Mouse (Mus musculus) urinary bladder, adult 18-20 months (tissue): ENCODE results near the gene Abhd16a.

Experiments
- DNase-seq, 2 experiments: peaks; one replicate each; pipeline ENCODE4 v3.0.0; 2022; ENCODE audit warnings: low spot score in 2 of 2, mixed read lengths in 2 of 2

Gene Abhd16a

GRCm38 (mm10) chr17:35141971-35142370 lies 52.9 kb downstream of the Abhd16a start:
- no peak for DNase-seq

DNA sequence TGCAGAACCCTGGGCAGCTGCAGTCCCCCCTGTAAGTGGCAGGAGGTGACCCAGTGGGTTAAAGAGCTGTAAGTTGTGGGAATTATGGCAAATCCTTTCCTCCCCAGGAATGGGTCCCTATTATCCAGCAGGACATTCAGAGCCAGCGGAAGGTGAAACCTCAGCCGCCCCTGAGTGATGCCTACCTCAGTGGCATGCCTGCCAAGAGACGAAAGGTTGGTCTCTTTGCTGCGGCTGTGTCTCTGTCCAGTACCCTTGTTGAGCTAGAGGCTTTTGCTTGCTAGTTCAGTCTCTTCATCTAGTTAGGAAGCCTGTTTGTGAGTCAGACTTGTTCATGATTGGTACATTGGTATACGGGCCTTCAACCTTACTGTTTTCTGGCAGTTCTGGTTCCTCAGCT lies 57.1 kb downstream of the Abhd16a start:
- DNase-seq: no peak

- DNase-seq: no peak
Observed at GRCm38 (mm10) chr17:35147348-35147747, 58.3 kb downstream of the Abhd16a start.

GRCm38 (mm10) chr17:35147922-35148639 lies 59.0 kb downstream of the Abhd16a start:
- no peak for DNase-seq

GRCm38 (mm10) chr17:35152121-35152520 lies 63.1 kb downstream of the Abhd16a start:
- no peak for DNase-seq
